ENCODE assay signal across 8 mouse cellular contexts in genomic region chr16:18233919-18234670, GRCm38 (mm10). TPM values are rescaled to one million over a fixed set of nuclear protein-coding genes. Genes with fewer than 3 reads are reported as not detected.
DNase-seq lines count a peak whose midpoint lies in the region; ATAC-seq and TF ChIP-seq lines count a peak whose summit lies in the region.

No protein-coding gene starts in this region.

- H3K4me2 ChIP-seq in heart, embryonic 11.5 days: peak overlapping the region; percentile 79
- peak overlapping the region; percentile 75 for H3K4me2 ChIP-seq in forebrain, embryonic 16.5 days (ENCODE audit: low read length)
- H3K4me2 ChIP-seq in liver, embryonic 13.5 days: peak overlapping the region; percentile 76
- peak overlapping the region; percentile 84 for H3K4me2 ChIP-seq in stomach, embryonic 15.5 days

- no peak for TF ChIP-seq CTCF in E14TG2a.4 (conservative IDR thresholded peaks at IDR 0.05; ENCODE audit: low read length)

- H3K4me1 ChIP-seq in heart, embryonic 11.5 days (ENCODE audit: control insufficient read depth, insufficient read depth, low read length): peaks cover 39% of the 10 kb centered on the region
- H3K4me1 ChIP-seq in E14TG2a.4 (replicated peaks; ENCODE audit: low read depth, low read length): peaks cover 52% of the 10 kb centered on the region
- H3K4me1 ChIP-seq in forebrain, embryonic 16.5 days (replicated peaks; ENCODE audit: control insufficient read depth, insufficient read depth, low read length): peaks cover 34% of the 10 kb centered on the region
- H3K4me1 ChIP-seq in liver, embryonic 13.5 days (replicated peaks): peaks cover 63% of the 10 kb centered on the region
- H3K4me1 ChIP-seq in stomach, embryonic 15.5 days: peaks cover 49% of the 10 kb centered on the region

- ATAC-seq in heart, embryonic 11.5 days (replicated peaks; ENCODE audit: insufficient number of reproducible peaks, low FRiP score, low TSS enrichment): no peak
- peak; percentile 8; the same call in 1 of the 2 replicates for ATAC-seq in forebrain, embryonic 16.5 days
- ATAC-seq in liver, embryonic 13.5 days (ENCODE audit: low read depth): no peak
- peak; percentile 18; the same call in 1 of the 2 replicates for ATAC-seq in stomach, embryonic 15.5 days (ENCODE audit: insufficient read depth, low FRiP score, low read depth)

- intact Hi-C loops in heart, postnatal 10 days (cut with DNase I): no loop called here
- intact Hi-C loops in left cerebral cortex, postnatal 36 days (cut with DNase I): no loop called here

- H3K27ac ChIP-seq in heart, embryonic 11.5 days (ENCODE audit: low read depth, low read length): peak overlapping the region; percentile 85
- H3K27ac ChIP-seq in forebrain, embryonic 16.5 days (ENCODE audit: low read length): peak overlapping the region; percentile 87; the same call in 1 of the 2 replicates
- no peak overlapping the region for H3K27ac ChIP-seq in liver, embryonic 13.5 days
- peak overlapping the region; percentile 92; the same call in 1 of the 2 replicates for H3K27ac ChIP-seq in stomach, embryonic 15.5 days

- no peaks in the 10 kb centered on the region for H3K36me3 ChIP-seq in heart, embryonic 11.5 days (ENCODE audit: control insufficient read depth, insufficient read depth, low read length)
- peaks cover 32% of the 10 kb centered on the region for H3K36me3 ChIP-seq in E14TG2a.4 (ENCODE audit: insufficient read depth, low read length)
- H3K36me3 ChIP-seq in forebrain, embryonic 16.5 days (ENCODE audit: control insufficient read depth, insufficient read depth): peaks cover 3% of the 10 kb centered on the region; the same call in 1 of the 2 replicates
- H3K36me3 ChIP-seq in liver, embryonic 13.5 days: peaks cover 15% of the 10 kb centered on the region
- H3K36me3 ChIP-seq in stomach, embryonic 15.5 days: peaks cover 8% of the 10 kb centered on the region

- H3K9me3 ChIP-seq in heart, embryonic 11.5 days (replicated peaks; ENCODE audit: control insufficient read depth, low read length): no peaks in the 10 kb centered on the region
- H3K9me3 ChIP-seq in E14TG2a.4 (ENCODE audit: low read length): no peaks in the 10 kb centered on the region
- H3K9me3 ChIP-seq in forebrain, embryonic 16.5 days (ENCODE audit: control insufficient read depth, low read length): no peaks in the 10 kb centered on the region
- H3K9me3 ChIP-seq in liver, embryonic 13.5 days (replicated peaks): no peaks in the 10 kb centered on the region
- H3K9me3 ChIP-seq in stomach, embryonic 15.5 days: no peaks in the 10 kb centered on the region

- peak overlapping the region; percentile 85 for H3K9ac ChIP-seq in heart, embryonic 11.5 days (ENCODE audit: low read depth, low read length)
- H3K9ac ChIP-seq in forebrain, embryonic 16.5 days (replicated peaks; ENCODE audit: low read depth, low read length): peak overlapping the region; percentile 90
- H3K9ac ChIP-seq in liver, embryonic 13.5 days: peak overlapping the region; percentile 68
- peak overlapping the region; percentile 58 for H3K9ac ChIP-seq in stomach, embryonic 15.5 days

- WGBS in heart, embryonic 11.5 days (ENCODE audit: insufficient replicate concordance): 18% methylated on average over 13 of the region's 13 CpGs
- 21% methylated on average over 11 of the region's 13 CpGs for WGBS in forebrain, embryonic 16.5 days
- WGBS in liver, embryonic 13.5 days (ENCODE audit: insufficient replicate concordance): 21% methylated on average over 13 of the region's 13 CpGs
- WGBS in stomach, embryonic 15.5 days: 14% methylated on average over 13 of the region's 13 CpGs

- DNase-seq in heart, postnatal 10 days: no peak
- DNase-seq in liver, embryonic 13.5 days: no peak
- DNase-seq in ovary, postnatal 14 days (ENCODE audit: low spot score): no peak
- no peak for DNase-seq in left cerebral cortex, postnatal 36 days (ENCODE audit: low spot score in 2 of 2)

- peak overlapping the region; percentile 75 for H3K4me3 ChIP-seq in heart, embryonic 11.5 days (ENCODE audit: low read depth, low read length)
- peak overlapping the region; percentile 79 for H3K4me3 ChIP-seq in E14TG2a.4 (replicated peaks; ENCODE audit: low read length)
- peak overlapping the region; percentile 86 for H3K4me3 ChIP-seq in forebrain, embryonic 16.5 days (replicated peaks; ENCODE audit: low read length)
- H3K4me3 ChIP-seq in liver, embryonic 13.5 days (replicated peaks): peak overlapping the region; percentile 66
- H3K4me3 ChIP-seq in stomach, embryonic 15.5 days (replicated peaks): peak overlapping the region; percentile 75

- no peaks in the 10 kb centered on the region for H3K27me3 ChIP-seq in heart, embryonic 11.5 days (ENCODE audit: control insufficient read depth, insufficient read depth, low read length)
- peaks cover 24% of the 10 kb centered on the region for H3K27me3 ChIP-seq in E14TG2a.4 (ENCODE audit: insufficient read depth, low read length)
- no peaks in the 10 kb centered on the region for H3K27me3 ChIP-seq in forebrain, embryonic 16.5 days (replicated peaks; ENCODE audit: control insufficient read depth, insufficient read depth, low read length)
- peaks cover 35% of the 10 kb centered on the region for H3K27me3 ChIP-seq in liver, embryonic 13.5 days
- no peaks in the 10 kb centered on the region for H3K27me3 ChIP-seq in stomach, embryonic 15.5 days (replicated peaks)

RNA-seq across cellular contexts. Expression of gene Zdhhc8, which starts 0.8 kb away (rescaled TPM):
- 16.3 and 17.3 TPM in 2 replicates for polyA plus RNA-seq in heart, embryonic 11.5 days (2014; fragmentation: Nextera tagmentation; extraction: Ambion mirVana)
- total RNA-seq in heart, postnatal 10 days (2021): 10 to 100 TPM; 33.2 to 35.7 TPM
- 15.1 and 17.4 TPM in 2 replicates for polyA plus RNA-seq in forebrain, embryonic 16.5 days (2015; fragmentation: Nextera tagmentation; extraction: Ambion mirVana)
- polyA plus RNA-seq in liver, embryonic 13.5 days (2015; fragmentation: Nextera tagmentation; extraction: Ambion mirVana): 1.7 and 2.3 TPM in 2 replicates
- polyA plus RNA-seq in stomach, embryonic 15.5 days (2015; fragmentation: Nextera tagmentation; extraction: Ambion mirVana): 15.2 and 15.7 TPM in 2 replicates
- 100 to 1,000 TPM; 145 to 154 TPM for total RNA-seq in left cerebral cortex, postnatal 36 days (2021)

RNA-seq across cellular contexts. Expression of gene Trmt2a, which starts 14.4 kb away (rescaled TPM):
- 56.0 and 58.2 TPM in 2 replicates for polyA plus RNA-seq in heart, embryonic 11.5 days (2014; fragmentation: Nextera tagmentation; extraction: Ambion mirVana)
- total RNA-seq in heart, postnatal 10 days (2021): 10 to 100 TPM; 24.1 to 30.6 TPM
- 118 and 139 TPM in 2 replicates for polyA plus RNA-seq in forebrain, embryonic 16.5 days (2015; fragmentation: Nextera tagmentation; extraction: Ambion mirVana)
- 74.8 and 74.9 TPM in 2 replicates for polyA plus RNA-seq in liver, embryonic 13.5 days (2015; fragmentation: Nextera tagmentation; extraction: Ambion mirVana)
- 93.7 and 111 TPM in 2 replicates for polyA plus RNA-seq in stomach, embryonic 15.5 days (2015; fragmentation: Nextera tagmentation; extraction: Ambion mirVana)
- total RNA-seq in left cerebral cortex, postnatal 36 days (2021): 10 to 100 TPM; 39.7 to 59.3 TPM

RNA-seq across cellular contexts. Expression of gene Ranbp1, which starts 14.4 kb away (rescaled TPM):
- 585 and 656 TPM in 2 replicates for polyA plus RNA-seq in heart, embryonic 11.5 days (2014; fragmentation: Nextera tagmentation; extraction: Ambion mirVana)
- total RNA-seq in heart, postnatal 10 days (2021): 10 to 100 TPM; 79.1 to 82.9 TPM
- 370 and 388 TPM in 2 replicates for polyA plus RNA-seq in forebrain, embryonic 16.5 days (2015; fragmentation: Nextera tagmentation; extraction: Ambion mirVana)
- 491 and 563 TPM in 2 replicates for polyA plus RNA-seq in liver, embryonic 13.5 days (2015; fragmentation: Nextera tagmentation; extraction: Ambion mirVana)
- polyA plus RNA-seq in stomach, embryonic 15.5 days (2015; fragmentation: Nextera tagmentation; extraction: Ambion mirVana): 536 and 556 TPM in 2 replicates
- 10 to 100 TPM; 85.8 to 89.3 TPM for total RNA-seq in left cerebral cortex, postnatal 36 days (2021)

RNA-seq across cellular contexts. Expression of gene Ccdc188, which starts 16.4 kb away (rescaled TPM):
- polyA plus RNA-seq in heart, embryonic 11.5 days (2014; fragmentation: Nextera tagmentation; extraction: Ambion mirVana): not detected in 2 replicates
- not detected for total RNA-seq in heart, postnatal 10 days (2021)
- polyA plus RNA-seq in forebrain, embryonic 16.5 days (2015; fragmentation: Nextera tagmentation; extraction: Ambion mirVana): 0.19 TPM in 1 of 2 replicates, not detected in the other
- not detected in 2 replicates for polyA plus RNA-seq in liver, embryonic 13.5 days (2015; fragmentation: Nextera tagmentation; extraction: Ambion mirVana)
- not detected in 2 replicates for polyA plus RNA-seq in stomach, embryonic 15.5 days (2015; fragmentation: Nextera tagmentation; extraction: Ambion mirVana)
- under 1 TPM in 1 of 2 experiments, not detected in 1; 0.57 TPM for total RNA-seq in left cerebral cortex, postnatal 36 days (2021)

RNA-seq across cellular contexts. Expression of gene Gm49776, which starts 24.0 kb away (rescaled TPM):
- polyA plus RNA-seq in heart, embryonic 11.5 days (2014; fragmentation: Nextera tagmentation; extraction: Ambion mirVana): 3.7 TPM in 1 of 2 replicates, not detected in the other
- not detected for total RNA-seq in heart, postnatal 10 days (2021)
- 2.0 TPM in 1 of 2 replicates, not detected in the other for polyA plus RNA-seq in forebrain, embryonic 16.5 days (2015; fragmentation: Nextera tagmentation; extraction: Ambion mirVana)
- polyA plus RNA-seq in liver, embryonic 13.5 days (2015; fragmentation: Nextera tagmentation; extraction: Ambion mirVana): 1.3 and 2.4 TPM in 2 replicates
- polyA plus RNA-seq in stomach, embryonic 15.5 days (2015; fragmentation: Nextera tagmentation; extraction: Ambion mirVana): 1.1 TPM in 2 replicates
- not detected for total RNA-seq in left cerebral cortex, postnatal 36 days (2021)

Comparison
In these comparisons a context has a peak if more than half of its experiments do, and no peak if none do; other contexts are left out.
1. ATAC-seq: peak in forebrain, embryonic 16.5 days (single experiment) and stomach, embryonic 15.5 days (single experiment); none in heart, embryonic 11.5 days (single experiment) and liver, embryonic 13.5 days (single experiment).
2. Peak in every context shown above with its lines, with median percentiles within 50 percentile points of each other: H3K4me2 ChIP-seq, H3K4me3 ChIP-seq and H3K9ac ChIP-seq.